Mouse (Mus musculus) heart, adult 2 months (tissue): ENCODE results near the gene Galp.

ENCODE experiments used
- CTCF ChIP-seq: fragments of 200-600 bp; IDR thresholded peaks from 2 replicates; pipeline ENCODE4 v1.8.1; 2022; ENCODE audit warnings: antibody characterized with exemption, mild to moderate bottlenecking, moderate library complexity
- EP300 ChIP-seq: fragments of 200-500 bp; IDR thresholded peaks from 2 replicates; pipeline ENCODE4 v1.6.1; 2011; ENCODE audit warnings: low read depth, low read length, control low read depth; ENCODE audit not compliant: insufficient read depth
- POLR2A ChIP-seq: fragments of 200-500 bp; IDR thresholded peaks from 2 replicates; pipeline ENCODE4 v1.6.1; 2011; ENCODE audit warnings: mild to moderate bottlenecking, low read depth, low read length, control low read depth; ENCODE audit not compliant: insufficient read depth

- TF ChIP-seq POLR2A (no peak), CTCF (no peak), EP300 (no peak)
These were observed 17.9 kb upstream of the Galp start for GRCm38 (mm10) chr7:6179013-6179412.
